Mouse (Mus musculus) heart, adult 9 months (tissue): ENCODE data around the gene Mafk.

Source experiments
- DNase-seq, 2 experiments: peaks; one replicate each; pipeline ENCODE4 v3.0.0; 2022; ENCODE audit warnings: low spot score in 2 of 2

Mafk gene

GRCm38 (mm10) chr5:139796001-139796620 lies 4.8 kb downstream of the Mafk start:
- DNase-seq: peak in 1 of 2 experiments; percentile 24

- DNase-seq: peak; percentile 96 to 97
Observed at GRCm38 (mm10) chr5:139796900-139797299, 5.6 kb downstream of the Mafk start.

- DNase-seq: peak; percentile 92 to 96
Observed at GRCm38 (mm10) chr5:139797473-139798167, 6.3 kb downstream of the Mafk start.

- DNase-seq: no peak
Observed at GRCm38 (mm10) chr5:139798168-139798900, 7.0 kb downstream of the Mafk start.

GRCm38 (mm10) chr5:139799041-139799440 lies 7.7 kb downstream of the Mafk start:
- DNase-seq: no peak

GRCm38 (mm10) chr5:139799801-139800590 lies 8.7 kb downstream of the Mafk start:
- DNase-seq: no peak

GRCm38 (mm10) chr5:139801231-139801630 lies 9.9 kb downstream of the Mafk start:
- DNase-seq: no peak

- DNase-seq: no peak
Observed at GRCm38 (mm10) chr5:139801880-139802279, 10.6 kb downstream of the Mafk start.

GRCm38 (mm10) chr5:139803165-139803564 lies 11.9 kb downstream of the Mafk start:
- DNase-seq: no peak

GRCm38 (mm10) chr5:139803601-139804102 lies 12.3 kb downstream of the Mafk start:
- DNase-seq: no peak

GRCm38 (mm10) chr5:139804107-139804551 lies 12.8 kb downstream of the Mafk start:
- no peak for DNase-seq

GRCm38 (mm10) chr5:139804573-139805111 lies 13.3 kb downstream of the Mafk start:
- no peak for DNase-seq

GRCm38 (mm10) chr5:139805924-139806323 lies 14.6 kb downstream of the Mafk start:
- no peak for DNase-seq

- no peak for DNase-seq
Observed at GRCm38 (mm10) chr5:139809397-139809796, 18.1 kb downstream of the Mafk start.

GRCm38 (mm10) chr5:139811677-139812397 lies 20.5 kb downstream of the Mafk start:
- DNase-seq: no peak

GRCm38 (mm10) chr5:139812398-139813125 lies 21.2 kb downstream of the Mafk start:
- no peak for DNase-seq

- DNase-seq: no peak
Observed at GRCm38 (mm10) chr5:139813126-139813490, 21.8 kb downstream of the Mafk start.

- DNase-seq: no peak
Observed at GRCm38 (mm10) chr5:139813963-139814381, 22.7 kb downstream of the Mafk start.

- DNase-seq: no peak
Observed at GRCm38 (mm10) chr5:139815964-139816363, 24.7 kb downstream of the Mafk start.

- no peak for DNase-seq
Observed at GRCm38 (mm10) chr5:139816445-139816844, 25.1 kb downstream of the Mafk start.
